Mouse (Mus musculus) cerebellum, adult 2 months (tissue): ENCODE data around the gene Arhgap33.

Experiments
- CTCF ChIP-seq: fragments of 200-500 bp; IDR thresholded peaks from 2 replicates; pipeline ENCODE4 v1.5.1; 2011; ENCODE audit warnings: low read depth, mild to moderate bottlenecking, control low read depth, low read length, moderate library complexity, borderline replicate concordance; ENCODE audit not compliant: insufficient read depth
- POLR2A ChIP-seq: fragments of 200-500 bp; IDR thresholded peaks from 2 replicates; pipeline ENCODE4 v1.6.1; 2011; ENCODE audit warnings: low read length, control low read depth, borderline replicate concordance; ENCODE audit not compliant: insufficient read depth

DNA sequence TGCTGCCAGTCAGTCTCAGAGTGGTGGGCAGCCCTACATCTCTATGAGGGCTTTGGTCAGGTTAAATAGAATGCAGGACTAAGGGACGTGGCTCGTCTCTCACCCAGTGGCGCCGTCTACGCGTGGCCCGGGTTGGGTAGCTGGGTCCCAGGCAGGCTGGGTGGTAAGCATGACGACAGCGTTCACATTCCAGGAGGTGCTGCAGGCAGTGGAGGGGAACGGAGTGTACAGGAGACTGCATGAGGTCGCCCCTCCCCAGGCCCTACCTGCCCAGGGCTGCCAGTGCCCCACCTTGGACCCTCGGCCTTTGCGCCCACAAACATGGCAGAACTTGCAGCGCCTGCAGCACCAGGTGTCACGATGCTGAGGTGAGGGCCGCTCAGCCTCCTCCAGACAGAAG is 46.7 kb upstream of the Arhgap33 start:
- TF ChIP-seq CTCF (no peak), POLR2A (no peak)
